Mouse (Mus musculus): Measurements from ENCODE around the gene Myo3b.

DNA sequence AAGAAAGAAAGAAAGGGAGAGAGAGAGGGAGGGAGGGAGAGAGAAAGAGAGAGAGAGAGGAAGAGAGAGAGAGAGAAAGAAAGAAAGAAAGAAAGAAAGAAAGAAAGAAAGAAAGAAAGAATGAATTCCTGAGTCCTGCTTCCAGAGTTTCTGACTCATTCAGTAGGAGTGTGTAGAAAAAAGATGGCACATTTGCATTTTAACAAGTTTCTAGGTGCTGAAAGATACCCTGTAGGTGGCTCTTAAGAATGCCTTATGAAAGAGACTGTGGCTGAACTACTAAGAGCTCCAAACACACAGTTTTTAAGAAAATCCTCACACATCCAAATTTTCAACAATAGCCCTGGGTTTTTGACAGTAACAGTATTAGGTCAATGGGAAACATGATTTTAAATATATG, 264.0 kb downstream of the Myo3b start:
- no peak for TF ChIP-seq CTCF (IDR thresholded peaks at IDR 0.05; ENCODE audit: control insufficient read depth, insufficient read depth, insufficient replicate concordance, low read depth, low read length)
- TF ChIP-seq POLR2A (IDR thresholded peaks at IDR 0.05; ENCODE audit: control insufficient read depth, low read depth, low read length), result no peak
